Mouse (Mus musculus): ENCODE results near the gene Tef.
A peak's percentile ranks its signal among the peaks of the same experiment; 100 is the strongest.

Gene Tef

DNA sequence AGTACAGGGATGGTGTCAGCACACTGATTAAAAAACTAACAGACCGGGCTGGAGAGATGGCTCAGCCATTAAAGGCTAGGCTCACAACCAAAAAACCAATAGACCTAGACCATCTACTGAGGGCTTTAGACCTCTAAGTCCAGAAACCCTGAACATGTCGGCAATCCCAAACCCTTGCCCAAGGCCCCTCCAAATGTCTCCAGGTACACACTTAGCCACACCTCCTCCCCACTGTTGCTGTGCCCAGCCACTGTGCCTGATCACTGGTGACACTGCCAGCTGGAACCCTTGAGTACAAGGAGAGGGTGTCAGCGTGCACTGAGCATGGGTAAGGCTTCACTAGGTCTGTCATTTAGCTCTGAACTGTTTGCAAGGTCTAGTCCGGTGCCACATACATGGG lies 3.8 kb upstream of the Tef start:
- no peak for DNase-seq (ENCODE audit: low spot score)

GRCm38 (mm10) chr15:81800391-81800790 lies 1.8 kb upstream of the Tef start:
- no peak for DNase-seq (ENCODE audit: low spot score)

DNA sequence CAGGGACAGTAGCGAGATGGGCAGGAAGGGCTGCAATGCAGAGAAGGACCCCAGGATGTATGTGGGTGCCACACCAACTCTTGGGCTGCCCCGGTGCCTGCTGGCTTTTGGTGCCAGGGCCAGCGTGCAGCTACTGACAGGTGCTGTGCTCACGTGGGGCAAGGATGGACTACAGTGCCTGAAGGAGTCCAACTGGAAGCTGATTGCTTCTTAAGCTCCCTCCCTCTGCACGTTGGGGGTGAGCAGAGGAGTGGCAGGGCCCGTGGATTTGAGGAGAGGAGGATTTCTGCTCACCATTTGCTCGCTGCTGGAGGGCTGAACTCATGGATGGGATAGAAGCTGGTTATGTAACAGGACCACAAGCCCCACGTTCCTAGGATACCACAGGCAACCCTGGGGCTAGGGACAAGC lies 725 bp downstream of the Tef start:
- no peak for DNase-seq (ENCODE audit: low spot score)

- no peak for DNase-seq (ENCODE audit: low spot score)
These were observed 1.3 kb downstream of the Tef start for GRCm38 (mm10) chr15:81803425-81803951.

GRCm38 (mm10) chr15:81804172-81804571 lies 2.0 kb downstream of the Tef start:
- DNase-seq (ENCODE audit: low spot score): no peak

DNA sequence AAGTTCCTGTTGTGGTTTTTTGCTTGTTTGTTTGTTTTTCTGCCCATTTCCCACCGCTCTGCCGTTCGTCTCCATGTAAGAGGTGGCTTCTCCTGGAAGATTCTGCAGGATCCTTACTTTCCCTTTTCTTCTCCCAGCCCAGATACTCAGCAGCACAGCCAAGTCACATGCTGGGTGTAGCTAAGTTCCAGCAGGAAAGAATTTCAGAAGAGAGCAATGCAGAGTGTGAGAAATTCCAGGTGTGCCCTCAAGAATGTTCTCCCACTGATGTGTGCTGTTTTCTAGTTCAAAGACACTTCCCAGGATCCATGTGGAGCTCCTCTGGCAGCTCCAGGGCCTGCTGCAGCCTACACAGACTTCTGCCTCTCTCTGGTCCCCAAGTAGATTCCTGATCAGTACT lies 2.7 kb downstream of the Tef start:
- no peak for DNase-seq (ENCODE audit: low spot score)

- DNase-seq (ENCODE audit: low spot score): no peak
These were observed 3.4 kb downstream of the Tef start for GRCm38 (mm10) chr15:81805624-81806023.

- no peak for DNase-seq (ENCODE audit: low spot score)
These were observed 4.6 kb downstream of the Tef start for GRCm38 (mm10) chr15:81806621-81807404.

DNA sequence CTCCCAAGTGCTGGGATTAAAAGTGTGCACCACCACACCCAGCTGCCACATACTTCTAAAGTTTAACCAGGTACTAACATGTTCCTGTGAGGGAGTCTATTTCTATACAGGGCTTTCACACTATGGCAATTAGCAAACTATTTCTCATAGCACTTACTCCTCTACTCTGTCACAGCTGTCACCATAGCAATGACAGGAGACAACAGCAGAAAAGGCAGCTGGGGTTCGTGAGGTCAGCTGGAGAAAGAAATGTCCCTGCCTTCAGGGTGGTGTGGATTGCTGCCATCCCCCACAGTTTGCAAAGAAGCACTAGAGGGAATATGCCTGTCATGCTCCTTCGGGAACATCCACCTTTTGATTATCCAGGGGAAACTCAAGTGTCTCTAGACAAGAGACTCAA lies 6.6 kb downstream of the Tef start:
- DNase-seq (ENCODE audit: low spot score): no peak

GRCm38 (mm10) chr15:81809550-81809949 lies 7.3 kb downstream of the Tef start:
- no peak for DNase-seq (ENCODE audit: low spot score)

- peak; percentile 77 for DNase-seq (ENCODE audit: low spot score)
These were observed 7.9 kb downstream of the Tef start for GRCm38 (mm10) chr15:81810150-81810549.

- peak; percentile 99 for DNase-seq (ENCODE audit: low spot score)
These were observed 8.7 kb downstream of the Tef start for GRCm38 (mm10) chr15:81810671-81811598.

DNA sequence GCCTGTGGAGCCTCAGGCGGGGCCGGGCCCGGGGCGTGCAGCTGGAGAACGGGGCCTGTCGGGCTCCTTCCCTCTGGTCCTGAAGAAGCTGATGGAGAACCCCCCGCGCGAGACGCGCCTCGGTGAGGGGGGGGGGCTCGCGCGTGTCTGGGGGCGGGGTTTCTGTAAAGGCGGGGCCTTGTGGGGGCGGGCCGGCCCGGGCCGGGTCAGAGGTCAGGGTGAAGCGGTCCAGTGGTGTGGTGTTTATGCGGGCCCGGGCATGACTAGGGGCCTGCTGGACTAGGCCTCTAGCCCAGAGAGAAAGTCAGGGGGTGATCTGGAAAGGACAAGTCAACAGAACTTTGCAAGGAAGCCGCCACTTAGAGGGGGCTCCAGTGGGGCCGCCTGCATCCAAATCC lies 9.4 kb downstream of the Tef start:
- peak; percentile 91 for DNase-seq (ENCODE audit: low spot score)

- no peak for DNase-seq (ENCODE audit: low spot score)
These were observed 10.1 kb downstream of the Tef start for GRCm38 (mm10) chr15:81812287-81812686.

DNA sequence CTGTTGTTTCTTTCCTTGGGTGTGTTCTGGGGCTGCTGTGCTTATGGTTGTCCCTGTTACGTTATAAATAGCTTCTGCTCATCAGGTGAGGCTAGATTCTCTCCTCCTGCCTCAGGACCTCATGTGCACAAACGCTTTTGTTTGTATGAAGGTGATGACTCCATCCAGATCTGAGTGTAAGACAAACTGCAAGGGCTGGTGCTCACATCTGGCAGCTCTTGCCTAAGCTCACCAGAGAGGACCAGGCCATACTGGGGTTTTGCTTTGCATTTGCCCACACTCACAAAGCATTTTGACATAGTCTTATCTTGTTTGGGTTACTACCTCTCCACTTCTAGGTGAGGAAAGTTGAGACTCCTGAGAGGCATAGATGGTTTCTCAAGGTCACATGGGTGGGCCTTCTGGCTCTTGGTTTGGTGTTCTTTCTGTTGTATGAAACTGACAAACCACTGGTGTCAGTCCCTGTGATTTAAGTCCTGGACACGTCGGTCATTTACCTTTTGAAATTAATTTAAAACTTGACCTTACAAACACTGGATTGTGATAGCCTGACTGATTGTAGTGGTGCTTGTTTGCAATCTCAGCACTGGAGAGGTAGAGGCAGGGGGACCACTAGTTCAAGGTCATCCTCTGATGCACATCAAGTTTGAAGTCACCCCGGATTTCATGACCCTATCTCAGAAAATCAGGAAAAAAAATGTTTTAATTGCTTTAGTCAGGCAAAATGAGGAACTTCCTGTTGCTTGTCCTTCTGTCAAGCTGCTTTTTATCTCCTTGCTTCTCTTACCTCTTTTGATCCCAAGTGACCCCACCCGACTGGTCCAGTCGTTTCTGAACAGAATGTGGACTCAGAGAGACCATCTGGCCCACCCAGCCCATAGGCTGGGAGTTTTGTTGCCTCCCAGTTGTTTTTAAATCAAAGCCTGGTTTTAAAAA lies 10.7 kb downstream of the Tef start:
- DNase-seq (ENCODE audit: low spot score): no peak

GRCm38 (mm10) chr15:81813986-81814705 lies 11.9 kb downstream of the Tef start:
- DNase-seq (ENCODE audit: low spot score): no peak

DNA sequence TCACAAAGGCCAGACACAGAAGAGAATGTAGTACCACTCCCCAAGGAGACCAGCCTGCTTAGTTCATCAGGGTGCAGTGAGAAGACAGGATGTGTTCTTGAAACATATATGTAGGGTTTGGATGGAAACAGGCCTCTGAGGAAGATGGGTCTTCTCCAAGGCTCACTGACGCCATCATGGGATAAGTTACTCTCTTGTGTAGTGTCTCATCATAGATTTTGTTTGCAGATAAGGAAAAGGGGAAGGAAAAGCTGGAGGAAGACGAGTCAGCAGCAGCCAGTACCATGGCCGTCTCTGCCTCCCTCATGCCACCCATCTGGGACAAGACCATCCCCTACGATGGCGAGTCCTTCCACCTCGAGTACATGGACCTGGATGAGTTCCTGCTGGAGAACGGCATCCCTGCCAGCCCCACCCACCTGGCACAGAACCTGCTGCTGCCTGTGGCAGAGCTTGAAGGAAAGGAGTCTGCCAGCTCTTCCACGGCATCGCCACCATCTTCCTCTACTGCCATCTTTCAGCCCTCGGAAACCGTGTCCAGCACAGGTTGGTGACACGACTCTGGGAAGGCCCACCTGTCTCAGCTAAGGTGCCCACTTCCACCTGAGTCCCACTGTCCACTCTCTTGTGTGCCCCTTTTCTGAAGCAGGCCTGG lies 12.6 kb downstream of the Tef start:
- no peak for DNase-seq (ENCODE audit: low spot score)

- DNase-seq (ENCODE audit: low spot score): no peak
These were observed 16.2 kb downstream of the Tef start for GRCm38 (mm10) chr15:81818404-81818803.

GRCm38 (mm10) chr15:81822631-81823030 lies 20.4 kb downstream of the Tef start:
- DNase-seq (ENCODE audit: low spot score): no peak

GRCm38 (mm10) chr15:81824832-81825231 lies 22.6 kb downstream of the Tef start:
- no peak for DNase-seq (ENCODE audit: low spot score)
